Mouse (Mus musculus): ENCODE data around the gene Lsm4. TPM values are rescaled to one million over a fixed set of nuclear protein-coding genes. Genes with fewer than 3 reads are reported as not detected.
A peak's percentile ranks its signal among the peaks of the same experiment; 100 is the strongest.

Gene Lsm4
- polyA plus RNA-seq, 1 experiment from 2014 or later = 326 TPM

DNA sequence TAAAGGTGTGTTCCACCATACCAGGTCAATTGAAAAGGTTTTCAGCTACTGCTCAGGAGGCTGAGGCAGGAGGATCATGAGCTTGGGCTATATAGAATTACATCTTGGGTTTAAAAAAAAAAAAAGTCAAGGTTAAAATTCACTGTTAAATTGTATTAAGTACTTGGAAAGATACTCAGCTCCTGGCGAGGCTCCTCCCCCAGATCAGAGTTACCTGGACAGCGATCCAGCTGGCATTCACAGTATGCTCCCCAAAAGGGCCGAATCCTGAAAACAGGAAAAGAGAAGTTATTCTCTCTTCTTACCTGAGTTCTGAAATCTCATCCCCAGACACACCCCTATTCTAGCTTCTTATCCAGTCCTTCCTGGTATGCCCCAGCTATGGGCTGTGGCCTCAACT is 15.8 kb upstream of the Lsm4 start:
- H3K4me3 ChIP-seq (ENCODE audit: low read depth, low read length) = peak overlapping the region; percentile 79; the same call in 1 of the 2 replicates
- H3K4me1 ChIP-seq (ENCODE audit: control insufficient read depth, insufficient read depth, low read length) = peaks cover 48% of the 10 kb centered on the region
- no peaks in the 10 kb centered on the region for H3K27me3 ChIP-seq (ENCODE audit: control insufficient read depth, insufficient read depth, low read length)
- H3K4me2 ChIP-seq = peak overlapping the region; percentile 91
- peak overlapping the region; percentile 96 for H3K27ac ChIP-seq (ENCODE audit: low read depth, low read length)
- H3K9ac ChIP-seq (ENCODE audit: low read length) = peak overlapping the region; percentile 82; the same call in 1 of the 2 replicates
- DNase-seq (ENCODE audit: low spot score, missing footprints) (no peak), ATAC-seq (ENCODE audit: low FRiP score) (no peak)
- WGBS = 96% methylated on average over 3 of the region's 3 CpGs
- H3K9me3 ChIP-seq (ENCODE audit: control insufficient read depth, low read length) = no peaks in the 10 kb centered on the region
- H3K36me3 ChIP-seq (ENCODE audit: control insufficient read depth, insufficient read depth, low read length) = 0 out of 2 replicates have a peak, but pooled peaks cover 2% of the 10 kb centered on the region

DNA sequence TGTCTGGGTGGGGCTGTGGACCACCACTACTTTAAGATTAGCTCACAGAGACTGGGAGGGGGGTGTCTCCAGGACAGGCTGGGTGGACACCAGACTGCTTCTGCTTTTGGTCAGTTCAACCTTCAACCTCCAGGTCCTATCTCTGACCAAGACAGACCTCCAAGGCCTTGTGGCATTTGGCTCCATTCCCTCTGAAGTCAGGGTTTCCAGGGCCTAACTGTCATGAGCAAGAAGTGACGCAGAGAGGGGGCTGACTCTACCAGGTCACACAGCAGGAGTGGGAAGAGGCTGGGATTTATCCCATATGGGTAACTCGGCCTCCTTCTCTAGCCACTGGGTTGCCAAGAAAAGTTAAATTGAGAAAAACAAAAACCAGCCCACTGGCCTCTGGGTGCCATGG is 15.3 kb upstream of the Lsm4 start:
- H3K36me3 ChIP-seq (ENCODE audit: control insufficient read depth, insufficient read depth, low read length) = no peaks in the 10 kb centered on the region
- no peak for ATAC-seq (ENCODE audit: low FRiP score)
- peak overlapping the region; percentile 82; the same call in 1 of the 2 replicates for H3K9ac ChIP-seq (ENCODE audit: low read length)
- peak overlapping the region; percentile 79 for H3K4me3 ChIP-seq (ENCODE audit: low read depth, low read length)
- no peaks in the 10 kb centered on the region for H3K9me3 ChIP-seq (ENCODE audit: control insufficient read depth, low read length)
- peak overlapping the region; percentile 96 for H3K27ac ChIP-seq (ENCODE audit: low read depth, low read length)
- peak overlapping the region; percentile 91 for H3K4me2 ChIP-seq
- no peaks in the 10 kb centered on the region for H3K27me3 ChIP-seq (ENCODE audit: control insufficient read depth, insufficient read depth, low read length)
- peaks cover 48% of the 10 kb centered on the region for H3K4me1 ChIP-seq (ENCODE audit: control insufficient read depth, insufficient read depth, low read length)
- WGBS = 79% methylated on average over 2 of the region's 2 CpGs
- no peak for DNase-seq (ENCODE audit: low spot score, missing footprints)

DNA sequence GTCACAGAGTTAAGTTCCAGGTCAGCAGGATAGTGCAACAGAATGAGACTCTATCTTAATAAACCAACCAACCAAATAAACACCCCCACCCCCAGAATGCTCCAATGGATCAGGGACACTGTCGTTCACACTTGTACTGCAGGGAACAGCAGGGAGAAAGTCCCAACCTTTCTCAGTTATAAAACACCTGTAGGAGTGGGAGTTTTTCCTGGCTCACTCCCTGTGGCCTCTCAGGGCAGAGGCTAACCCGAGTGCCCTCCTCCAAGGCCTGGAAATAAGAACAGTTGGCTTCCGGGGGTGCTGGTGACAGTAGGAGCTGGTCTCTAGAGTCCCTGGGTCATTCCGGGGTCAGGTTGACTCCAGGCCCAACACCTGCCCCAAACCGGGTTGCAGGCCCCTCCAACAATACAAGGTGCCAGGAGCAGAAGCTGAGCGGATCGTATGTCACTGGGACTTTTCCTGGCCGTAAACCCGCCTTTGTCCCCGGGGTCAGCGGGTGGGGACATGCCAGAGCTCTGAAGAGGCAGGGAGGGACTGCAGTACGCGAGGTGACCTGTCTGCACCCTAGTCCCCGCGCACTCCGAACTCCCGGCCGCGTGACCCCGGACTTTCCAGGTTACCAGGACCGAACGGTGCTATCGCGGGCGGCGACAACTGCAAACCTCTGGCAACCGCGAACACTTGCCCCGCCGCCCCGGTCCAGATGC is 14.0 kb upstream of the Lsm4 start:
- H3K9ac ChIP-seq (ENCODE audit: low read length) = peak overlapping the region; percentile 82
- no peak for DNase-seq (ENCODE audit: low spot score, missing footprints)
- no peaks in the 10 kb centered on the region for H3K36me3 ChIP-seq (ENCODE audit: control insufficient read depth, insufficient read depth, low read length)
- H3K27ac ChIP-seq (ENCODE audit: low read depth, low read length) = peak overlapping the region; percentile 48; the same call in 1 of the 2 replicates
- H3K4me1 ChIP-seq (ENCODE audit: control insufficient read depth, insufficient read depth, low read length) = peaks cover 46% of the 10 kb centered on the region
- H3K9me3 ChIP-seq (ENCODE audit: control insufficient read depth, low read length) = no peaks in the 10 kb centered on the region
- H3K4me3 ChIP-seq (ENCODE audit: low read depth, low read length) = peak overlapping the region; percentile 79
- WGBS = 2% methylated on average over 31 of the region's 31 CpGs
- ATAC-seq (ENCODE audit: low FRiP score) = peak; percentile 43
- no peaks in the 10 kb centered on the region for H3K27me3 ChIP-seq (ENCODE audit: control insufficient read depth, insufficient read depth, low read length)
- peak overlapping the region; percentile 91 for H3K4me2 ChIP-seq

DNA sequence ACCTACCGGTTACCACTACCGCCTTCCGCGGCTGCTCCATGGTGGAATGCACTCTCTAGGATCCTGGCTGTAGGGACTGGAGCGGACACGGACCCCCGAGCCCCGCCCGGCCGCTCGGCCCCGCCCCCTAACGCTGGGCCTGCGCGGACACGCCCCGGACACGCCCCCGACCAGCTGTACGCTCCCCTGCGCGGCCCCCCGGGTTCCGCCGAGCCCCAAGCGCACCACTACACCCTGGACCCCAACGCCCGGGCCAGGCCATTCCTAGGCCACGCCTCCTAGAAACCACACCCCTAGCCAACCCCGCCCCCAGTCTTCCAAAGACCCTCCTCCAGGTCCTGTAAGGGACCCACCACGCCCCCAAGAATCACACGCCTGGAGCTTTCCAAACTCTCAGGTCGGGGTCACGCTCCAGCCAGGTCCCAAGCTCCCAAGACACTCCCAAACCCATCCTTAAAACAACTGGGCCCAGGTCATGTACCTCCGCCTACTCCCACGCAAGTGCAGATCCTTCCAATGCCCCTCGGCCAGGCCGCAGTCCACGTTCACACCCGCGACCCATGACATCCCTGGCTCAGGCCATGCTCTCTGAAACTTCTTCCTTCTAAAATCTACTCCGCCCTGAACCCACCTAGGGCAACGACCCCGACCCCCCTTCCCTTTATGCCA is 13.3 kb upstream of the Lsm4 start:
- DNase-seq (ENCODE audit: low spot score, missing footprints) = peak; percentile 100
- Histone ChIP-seq H3K4me2 (peak overlapping the region; percentile 91), H3K4me3 (ENCODE audit: low read depth, low read length) (peak overlapping the region; percentile 79), H3K9ac (ENCODE audit: low read length) (peak overlapping the region; percentile 82), H3K27ac (ENCODE audit: low read depth, low read length) (no peak overlapping the region; the same call in 1 of the 2 replicates), H3K27me3 (ENCODE audit: control insufficient read depth, insufficient read depth, low read length) (no peaks in the 10 kb centered on the region), H3K9me3 (ENCODE audit: control insufficient read depth, low read length) (no peaks in the 10 kb centered on the region), H3K4me1 (ENCODE audit: control insufficient read depth, insufficient read depth, low read length) (peaks cover 42% of the 10 kb centered on the region), H3K36me3 (ENCODE audit: control insufficient read depth, insufficient read depth, low read length) (no peaks in the 10 kb centered on the region)
- ATAC-seq (ENCODE audit: low FRiP score) = peak; percentile 91
- under 1% methylated on average over 44 of the region's 44 CpGs for WGBS

- Histone ChIP-seq H3K27me3 (ENCODE audit: control insufficient read depth, insufficient read depth, low read length) (no peaks in the 10 kb centered on the region), H3K4me1 (ENCODE audit: control insufficient read depth, insufficient read depth, low read length) (peaks cover 37% of the 10 kb centered on the region), H3K27ac (ENCODE audit: low read depth, low read length) (peak within 1 kb of the TSS; percentile 48; the same call in 1 of the 2 replicates), H3K9ac (ENCODE audit: low read length) (peak within 1 kb of the TSS; percentile 82), H3K36me3 (ENCODE audit: control insufficient read depth, insufficient read depth, low read length) (no peaks in the 10 kb centered on the region), H3K4me2 (peak within 1 kb of the TSS; percentile 91), H3K9me3 (ENCODE audit: control insufficient read depth, low read length) (no peaks in the 10 kb centered on the region), H3K4me3 (ENCODE audit: low read depth, low read length) (peak within 1 kb of the TSS; percentile 79)
- ATAC-seq (ENCODE audit: low FRiP score) (peak; percentile 45), DNase-seq (ENCODE audit: low spot score, missing footprints) (peak; percentile 90)
- WGBS = 2% methylated on average over 14 of the region's 14 CpGs
Observed at GRCm38 (mm10) chr8:70660273-70660725, 12.7 kb upstream of the Lsm4 start, which contains the start of gene Pgpep1. TSS of gene Pgpep1 (minus strand) at chr8:70660388.

DNA sequence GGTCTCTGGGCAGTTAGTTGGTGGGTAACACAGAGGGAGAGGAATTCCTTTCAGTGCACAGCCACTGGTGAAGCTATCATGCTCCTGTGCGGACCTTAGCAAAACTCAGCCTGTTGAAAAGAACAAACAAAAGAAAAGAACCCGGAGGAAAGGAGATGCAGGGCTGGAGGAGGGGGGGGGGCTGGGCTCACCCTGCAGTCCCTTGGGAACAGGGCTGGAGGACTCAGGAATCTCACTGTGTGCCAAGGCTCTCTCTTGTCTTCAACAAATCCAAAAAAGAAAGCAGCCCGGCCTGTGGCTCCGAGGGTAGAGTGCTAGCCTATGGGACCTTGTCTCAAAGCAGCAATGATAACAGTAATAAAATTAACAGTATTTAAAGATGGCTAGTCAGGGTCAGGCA is 9.4 kb upstream of the Lsm4 start:
- Histone ChIP-seq H3K4me2 (no peak overlapping the region), H3K27me3 (ENCODE audit: control insufficient read depth, insufficient read depth, low read length) (no peaks in the 10 kb centered on the region), H3K27ac (ENCODE audit: low read depth, low read length) (no peak overlapping the region), H3K9ac (ENCODE audit: low read length) (no peak overlapping the region), H3K4me1 (ENCODE audit: control insufficient read depth, insufficient read depth, low read length) (peaks cover 8% of the 10 kb centered on the region), H3K4me3 (ENCODE audit: low read depth, low read length) (no peak overlapping the region), H3K9me3 (ENCODE audit: control insufficient read depth, low read length) (no peaks in the 10 kb centered on the region; the same call in 1 of the 2 replicates), H3K36me3 (ENCODE audit: control insufficient read depth, insufficient read depth, low read length) (no peaks in the 10 kb centered on the region)
- no peak for DNase-seq (ENCODE audit: low spot score, missing footprints)
- WGBS = 53% methylated on average over 4 of the region's 4 CpGs
- ATAC-seq (ENCODE audit: low FRiP score) = no peak

DNA sequence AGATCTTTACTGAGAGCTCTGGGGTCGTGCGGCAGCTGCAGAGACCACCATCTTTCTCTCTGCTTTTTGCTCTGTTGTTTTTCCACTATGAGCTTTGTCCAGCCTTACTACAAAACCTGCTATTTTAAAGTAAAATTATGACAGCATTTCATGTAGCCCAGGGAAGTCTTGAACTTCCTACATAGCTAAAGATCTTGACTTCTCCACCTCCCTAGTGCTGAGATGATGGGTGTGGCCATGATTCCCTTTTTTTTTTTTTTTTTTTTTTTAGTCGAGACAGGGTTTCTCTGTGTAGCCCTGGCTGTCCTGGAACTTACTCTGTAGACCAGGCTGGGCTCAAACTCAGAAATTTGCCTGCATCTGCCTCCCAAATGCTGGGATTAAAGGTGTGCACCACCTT is 8.4 kb upstream of the Lsm4 start:
- no peak for DNase-seq (ENCODE audit: low spot score, missing footprints)
- Histone ChIP-seq H3K27ac (ENCODE audit: low read depth, low read length) (no peak overlapping the region), H3K4me3 (ENCODE audit: low read depth, low read length) (no peak overlapping the region), H3K27me3 (ENCODE audit: control insufficient read depth, insufficient read depth, low read length) (no peaks in the 10 kb centered on the region), H3K9me3 (ENCODE audit: control insufficient read depth, low read length) (no peaks in the 10 kb centered on the region; the same call in 1 of the 2 replicates), H3K9ac (ENCODE audit: low read length) (no peak overlapping the region), H3K4me1 (ENCODE audit: control insufficient read depth, insufficient read depth, low read length) (peaks cover 4% of the 10 kb centered on the region; the same call in 1 of the 2 replicates), H3K36me3 (ENCODE audit: control insufficient read depth, insufficient read depth, low read length) (no peaks in the 10 kb centered on the region), H3K4me2 (no peak overlapping the region)
- WGBS = 87% methylated on average over 3 of the region's 3 CpGs
- ATAC-seq (ENCODE audit: low FRiP score) = no peak

DNA sequence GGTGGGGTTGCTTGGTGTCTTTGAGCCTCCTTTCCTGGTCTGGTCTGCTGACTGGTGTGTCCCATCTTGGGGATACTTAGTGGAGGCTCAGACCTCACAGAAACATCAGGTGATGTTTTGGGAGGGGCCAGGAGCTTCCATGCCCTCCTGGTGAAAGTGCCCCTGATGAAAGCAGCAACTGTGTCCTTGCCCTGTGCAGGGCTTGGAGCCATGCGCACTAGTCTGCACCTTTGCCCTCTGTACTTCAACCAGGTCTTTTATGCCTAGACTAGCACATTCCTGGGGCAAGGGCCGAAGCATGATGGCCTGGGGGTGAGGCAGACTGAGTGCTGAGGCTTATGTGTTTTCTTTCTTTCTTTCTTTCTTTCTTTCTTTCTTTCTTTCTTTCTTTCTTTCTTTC is 7.4 kb upstream of the Lsm4 start:
- Histone ChIP-seq H3K9ac (ENCODE audit: low read length) (no peak overlapping the region), H3K36me3 (ENCODE audit: control insufficient read depth, insufficient read depth, low read length) (no peaks in the 10 kb centered on the region), H3K9me3 (ENCODE audit: control insufficient read depth, low read length) (no peaks in the 10 kb centered on the region; the same call in 1 of the 2 replicates), H3K4me1 (ENCODE audit: control insufficient read depth, insufficient read depth, low read length) (no peaks in the 10 kb centered on the region), H3K27me3 (ENCODE audit: control insufficient read depth, insufficient read depth, low read length) (no peaks in the 10 kb centered on the region), H3K4me2 (no peak overlapping the region), H3K4me3 (ENCODE audit: low read depth, low read length) (no peak overlapping the region), H3K27ac (ENCODE audit: low read depth, low read length) (no peak overlapping the region)
- 86% methylated on average over 2 of the region's 2 CpGs for WGBS
- DNase-seq (ENCODE audit: low spot score, missing footprints) = no peak
- ATAC-seq (ENCODE audit: low FRiP score) = no peak; the same call in 1 of the 2 replicates

DNA sequence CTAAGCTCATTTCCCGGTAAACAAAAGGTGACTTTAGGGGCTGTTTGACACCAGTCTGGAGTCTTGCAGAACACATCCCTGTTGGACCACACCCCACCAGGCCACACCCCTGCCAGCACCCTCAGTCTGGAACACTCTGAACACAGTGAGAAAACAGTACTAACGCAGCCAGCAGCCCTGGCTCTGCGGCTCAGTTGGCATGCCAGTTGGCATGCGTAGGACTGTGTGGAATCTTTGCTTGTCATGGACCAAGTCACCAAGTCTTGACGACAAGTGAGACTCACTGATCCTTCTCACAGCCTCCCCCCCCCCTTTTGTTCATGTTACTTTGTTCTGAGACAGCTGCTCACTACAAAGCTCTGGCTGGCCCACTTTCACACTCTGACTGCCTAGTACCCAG is 6.0 kb upstream of the Lsm4 start:
- Histone ChIP-seq H3K9me3 (ENCODE audit: control insufficient read depth, low read length) (no peaks in the 10 kb centered on the region; the same call in 1 of the 2 replicates), H3K9ac (ENCODE audit: low read length) (no peak overlapping the region), H3K4me2 (no peak overlapping the region), H3K4me3 (ENCODE audit: low read depth, low read length) (no peak overlapping the region), H3K27ac (ENCODE audit: low read depth, low read length) (no peak overlapping the region), H3K27me3 (ENCODE audit: control insufficient read depth, insufficient read depth, low read length) (no peaks in the 10 kb centered on the region), H3K36me3 (ENCODE audit: control insufficient read depth, insufficient read depth, low read length) (no peaks in the 10 kb centered on the region; the same call in 1 of the 2 replicates), H3K4me1 (ENCODE audit: control insufficient read depth, insufficient read depth, low read length) (no peaks in the 10 kb centered on the region)
- no peak for DNase-seq (ENCODE audit: low spot score, missing footprints)
- ATAC-seq (ENCODE audit: low FRiP score) = no peak
- WGBS = 69% methylated on average over 5 of the region's 5 CpGs

Data from midbrain, embryonic 11.5 days (tissue).